Mouse (Mus musculus): ENCODE measurements around the gene Gm9821.
A peak's percentile ranks its signal among the peaks of the same experiment; 100 is the strongest.

The Gm9821 gene

GRCm38 (mm10) chr2:91948792-91949241 is 3.3 kb downstream of the Gm9821 start:
- DNase-seq (ENCODE audit: low spot score in 2 of 2) = no peak

GRCm38 (mm10) chr2:91949411-91950274 is 4.1 kb downstream of the Gm9821 start:
- no peak for DNase-seq (ENCODE audit: low spot score in 2 of 2)

- DNase-seq (ENCODE audit: low spot score in 2 of 2) = no peak
Observed at GRCm38 (mm10) chr2:91950275-91951085, 5.0 kb downstream of the Gm9821 start.

GRCm38 (mm10) chr2:91953825-91954224 is 8.3 kb downstream of the Gm9821 start:
- no peak for DNase-seq (ENCODE audit: low spot score in 2 of 2)

- DNase-seq (ENCODE audit: low spot score in 2 of 2) = no peak
Observed at GRCm38 (mm10) chr2:91955121-91955591, 9.7 kb downstream of the Gm9821 start.

- DNase-seq (ENCODE audit: low spot score in 2 of 2) = no peak
Observed at GRCm38 (mm10) chr2:91955875-91956274, 10.4 kb downstream of the Gm9821 start.

GRCm38 (mm10) chr2:91957096-91957495 is 11.6 kb downstream of the Gm9821 start:
- DNase-seq (ENCODE audit: low spot score in 2 of 2) = no peak

- DNase-seq (ENCODE audit: low spot score in 2 of 2) = no peak
Observed at GRCm38 (mm10) chr2:91958049-91958448, 12.5 kb downstream of the Gm9821 start.

GRCm38 (mm10) chr2:91958701-91959457 is 13.4 kb downstream of the Gm9821 start:
- no peak for DNase-seq (ENCODE audit: low spot score in 2 of 2)

GRCm38 (mm10) chr2:91959544-91960410 is 14.3 kb downstream of the Gm9821 start:
- DNase-seq (ENCODE audit: low spot score in 2 of 2) = no peak

- no peak for DNase-seq (ENCODE audit: low spot score in 2 of 2)
Observed at GRCm38 (mm10) chr2:91960459-91960858, 15.0 kb downstream of the Gm9821 start.

GRCm38 (mm10) chr2:91961901-91962761 is 16.6 kb downstream of the Gm9821 start:
- no peak for DNase-seq (ENCODE audit: low spot score in 2 of 2)

- peak in 1 of 2 experiments; percentile 38 for DNase-seq (ENCODE audit: low spot score in 2 of 2)
Observed at GRCm38 (mm10) chr2:91962864-91963401, 17.4 kb downstream of the Gm9821 start.

- DNase-seq (ENCODE audit: low spot score in 2 of 2) = peak; percentile 96 to 99
Observed at GRCm38 (mm10) chr2:91963443-91963932, 18.0 kb downstream of the Gm9821 start.

- no peak for DNase-seq (ENCODE audit: low spot score in 2 of 2)
Observed at GRCm38 (mm10) chr2:91964610-91965204, 19.2 kb downstream of the Gm9821 start.

- DNase-seq (ENCODE audit: low spot score in 2 of 2) = no peak
Observed at GRCm38 (mm10) chr2:91965417-91965816, 19.9 kb downstream of the Gm9821 start.

GRCm38 (mm10) chr2:91966367-91966766 is 20.9 kb downstream of the Gm9821 start:
- no peak for DNase-seq (ENCODE audit: low spot score in 2 of 2)

GRCm38 (mm10) chr2:91967962-91968361 is 22.5 kb downstream of the Gm9821 start:
- DNase-seq (ENCODE audit: low spot score in 2 of 2) = no peak

Measured in cerebellum, postnatal 4 days (tissue).